26 mouse cellular contexts compared by ENCODE assay signal in the genomic region with DNA sequence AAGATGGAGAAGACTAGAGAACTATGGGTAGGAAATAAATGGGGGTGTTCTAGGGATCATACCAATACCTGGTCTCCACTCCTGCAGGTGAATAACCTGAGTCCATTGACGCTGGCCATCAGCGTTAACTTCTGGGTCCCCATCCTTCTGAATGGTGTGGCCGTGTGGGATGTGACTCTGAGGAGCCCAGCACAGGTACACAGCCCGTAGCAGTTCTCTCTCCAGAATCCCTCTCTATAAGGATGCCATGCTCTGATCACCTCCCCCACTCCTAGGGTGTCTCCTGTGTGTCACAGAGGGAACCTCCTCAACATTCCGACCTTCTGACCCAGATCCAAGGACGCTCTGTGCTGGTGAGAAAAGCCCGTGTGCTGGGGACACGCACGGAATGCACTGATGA. TPM values are rescaled to one million over a fixed set of nuclear protein-coding genes. Genes with fewer than 3 reads are reported as not detected.
"Had no signal": no experiment of that assay in that cellular context is flagged by ENCODE, and none has a peak within 500 bp of the region (broad histone marks: within the 10 kb centered on the region; RNA-seq: fewer than 3 reads in every experiment).

No protein-coding gene starts in this region.

- H3K9ac ChIP-seq: kidney, embryonic 15.5 days; liver, embryonic 13.5 days; lung, embryonic 14.5 days; midbrain, embryonic 13.5 days; neural tube, embryonic 13.5 days; stomach, embryonic 15.5 days had no signal

- H3K9me3 ChIP-seq: kidney, embryonic 15.5 days; liver, embryonic 13.5 days; midbrain, embryonic 10.5 days; midbrain, embryonic 13.5 days; neural tube, embryonic 13.5 days; stomach, embryonic 15.5 days had no signal

- DNase-seq: kidney, adult 8-10 months; kidney, postnatal 10 days; kidney, postnatal 36 days; layer of hippocampus, postnatal 36 days; liver, embryonic 13.5 days; lung, embryonic 14.5 days; retina, postnatal 1 day; right cerebral cortex, postnatal 25 days; spleen, adult 18-20 months; thymus, adult 2 months; thymus, postnatal 14 days; thymus, postnatal 4 days had no signal

- H3K27me3 ChIP-seq: kidney, embryonic 15.5 days; liver, embryonic 13.5 days; midbrain, embryonic 13.5 days; neural tube, embryonic 13.5 days; stomach, embryonic 15.5 days had no signal

- H3K4me2 ChIP-seq: kidney, embryonic 15.5 days; liver, embryonic 13.5 days; lung, embryonic 14.5 days; midbrain, embryonic 13.5 days; neural tube, embryonic 13.5 days; stomach, embryonic 15.5 days had no signal

- H3K36me3 ChIP-seq: kidney, embryonic 15.5 days; liver, embryonic 13.5 days; midbrain, embryonic 10.5 days; midbrain, embryonic 13.5 days; neural tube, embryonic 13.5 days; stomach, embryonic 15.5 days had no signal

- H3K27ac ChIP-seq: kidney, embryonic 15.5 days; left cerebral cortex, adult 2 months; liver, embryonic 13.5 days; macrophage; midbrain, embryonic 10.5 days; midbrain, embryonic 13.5 days; neural tube, embryonic 13.5 days; stomach, embryonic 15.5 days had no signal

- ATAC-seq: lung, postnatal 0 days; midbrain, embryonic 13.5 days; midbrain, embryonic 16.5 days had no signal

- H3K4me1 ChIP-seq: kidney, embryonic 15.5 days; liver, embryonic 13.5 days; midbrain, embryonic 10.5 days; midbrain, embryonic 13.5 days; neural tube, embryonic 13.5 days; stomach, embryonic 15.5 days had no signal

- H3K4me3 ChIP-seq: kidney, embryonic 15.5 days; left cerebral cortex, adult 2 months; liver, embryonic 13.5 days; midbrain, embryonic 10.5 days; midbrain, embryonic 13.5 days; myocyte; neural tube, embryonic 13.5 days; stomach, embryonic 15.5 days had no signal

RNA-seq across cellular contexts. Expression of a gene that starts 3.1 kb away (rescaled TPM):
- total RNA-seq: neutrophil, adult 5-6 weeks had no signal
- polyA plus RNA-seq: midbrain, embryonic 10.5 days; midbrain, embryonic 13.5 days had no signal

RNA-seq across cellular contexts. Expression of a gene that starts 43.5 kb away (rescaled TPM):
- total RNA-seq: monocyte, adult 5-6 weeks had no signal

RNA-seq across cellular contexts. Expression of a gene that starts 48.9 kb away (rescaled TPM):
- total RNA-seq: left cerebral cortex, adult 2 months had no signal
- polyA plus RNA-seq: kidney, embryonic 15.5 days; limb, embryonic 11.5 days; limb, embryonic 14.5 days; liver, embryonic 13.5 days; lung, embryonic 14.5 days; midbrain, embryonic 13.5 days; midbrain, embryonic 16.5 days; neural tube, embryonic 13.5 days; stomach, embryonic 15.5 days had no signal
